Mouse (Mus musculus): ENCODE results near the gene Cdc40. TPM values are rescaled to one million over a fixed set of nuclear protein-coding genes. Genes with fewer than 3 reads are reported as not detected.
A peak's percentile ranks its signal among the peaks of the same experiment; 100 is the strongest.

Gene Cdc40
- total and polyA plus RNA-seq, 3 experiments: 7.1 to 84.7 (median 25.7) TPM

DNA sequence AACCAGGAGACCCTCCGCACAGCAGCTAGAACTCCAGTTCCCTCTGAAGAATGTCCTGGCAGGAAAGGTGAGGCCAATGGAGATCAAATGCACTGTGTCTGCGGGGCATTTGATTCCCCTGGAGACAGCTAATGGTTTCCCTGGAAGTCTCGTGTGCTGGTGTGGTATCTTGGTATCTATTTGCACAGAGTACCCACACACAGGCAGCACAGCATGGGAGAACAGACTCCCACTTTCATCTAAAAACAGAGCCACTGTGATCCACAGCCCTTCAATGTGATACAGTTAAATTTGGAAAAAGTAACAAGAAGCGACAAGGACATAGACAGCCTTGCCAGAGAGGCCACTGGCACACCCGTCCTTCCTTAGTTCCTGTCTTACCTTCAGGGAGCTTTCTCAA, 39.3 kb downstream of the Cdc40 start:
- Histone ChIP-seq H3K36me3 (replicated peaks) (peaks cover 76% of the 10 kb centered on the region), H3K9me3 (replicated peaks) (no peaks in the 10 kb centered on the region), H3K4me1 (ENCODE audit: insufficient read depth, low read depth, low read length) (peaks cover 27% of the 10 kb centered on the region), H3K4me3 (ENCODE audit: low read depth, low read length) (peak overlapping the region; percentile 18; the same call in 1 of the 2 replicates), H3K27me3 (ENCODE audit: insufficient read depth, low read length) (no peaks in the 10 kb centered on the region)
- TF ChIP-seq GATA2 (IDR thresholded peaks at IDR 0.05; ENCODE audit: borderline replicate concordance, low read depth, low read length): no peak
- no peak for ATAC-seq (ENCODE audit: extremely low read depth, insufficient number of reproducible peaks, low FRiP score, poor library complexity, severe bottlenecking)
- DNase-seq (ENCODE audit: low spot score): no peak

DNA sequence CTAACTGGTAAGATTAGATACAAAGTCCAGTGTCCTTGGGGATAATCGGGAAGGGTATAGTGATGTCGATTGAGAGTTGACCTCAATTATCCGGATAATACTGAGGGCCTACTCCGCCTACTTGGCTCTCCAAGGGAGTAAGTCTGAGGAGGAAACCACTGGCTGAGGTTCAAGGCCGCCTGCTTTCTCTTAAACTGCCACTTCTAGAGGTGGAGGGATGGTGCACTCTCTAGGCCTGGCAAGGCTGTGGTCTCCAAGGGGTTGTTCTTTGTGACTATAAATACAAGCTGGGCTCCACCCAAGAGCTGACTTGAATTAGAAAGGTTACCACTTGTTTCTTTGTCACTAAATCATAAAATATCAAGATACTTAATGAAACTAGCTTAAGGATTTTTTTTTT, 43.0 kb downstream of the Cdc40 start:
- Histone ChIP-seq H3K4me1 (ENCODE audit: insufficient read depth, low read depth, low read length) (peaks cover 21% of the 10 kb centered on the region), H3K36me3 (replicated peaks) (peaks cover 74% of the 10 kb centered on the region), H3K9me3 (replicated peaks) (no peaks in the 10 kb centered on the region), H3K4me3 (ENCODE audit: low read depth, low read length) (no peak overlapping the region), H3K27me3 (ENCODE audit: insufficient read depth, low read length) (no peaks in the 10 kb centered on the region)
- DNase-seq (ENCODE audit: low spot score) (no peak), ATAC-seq (ENCODE audit: extremely low read depth, insufficient number of reproducible peaks, low FRiP score, poor library complexity, severe bottlenecking) (no peak)
- TF ChIP-seq GATA1 (IDR thresholded peaks at IDR 0.05; ENCODE audit: borderline replicate concordance, low read length) (no peak), POLR2AphosphoS5 (IDR thresholded peaks at IDR 0.05; ENCODE audit: insufficient replicate concordance, low read depth, low read length) (no peak), TAL1 (conservative IDR thresholded peaks at IDR 0.05; ENCODE audit: low read depth, low read length) (no peak), GATA2 (IDR thresholded peaks at IDR 0.05; ENCODE audit: borderline replicate concordance, low read depth, low read length) (no peak), CTCF (IDR thresholded peaks at IDR 0.05; ENCODE audit: low read depth, low read length) (no peak)

DNA sequence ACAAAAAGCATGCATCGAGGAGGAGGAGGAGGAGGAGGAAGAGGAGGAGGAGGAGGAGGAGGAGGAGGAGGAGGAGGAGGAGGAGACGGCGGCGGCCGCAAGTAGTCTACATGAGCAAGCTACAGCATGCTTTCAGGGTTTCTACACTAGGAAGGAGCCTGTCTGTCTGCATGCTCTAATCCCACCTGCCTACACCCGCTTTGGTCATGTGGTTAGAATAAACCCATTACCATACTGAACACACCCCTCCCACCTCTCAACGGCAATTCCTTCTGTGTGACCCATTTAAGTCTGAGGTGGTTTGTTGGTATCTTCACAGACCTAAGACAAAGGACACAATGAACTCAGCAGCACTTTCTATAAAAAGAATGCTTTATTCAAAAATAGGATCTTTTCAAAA, 51.8 kb downstream of the Cdc40 start:
- Histone ChIP-seq H3K4me1 (ENCODE audit: insufficient read depth, low read depth, low read length) (no peaks in the 10 kb centered on the region), H3K9me3 (replicated peaks) (no peaks in the 10 kb centered on the region), H3K27me3 (ENCODE audit: insufficient read depth, low read length) (no peaks in the 10 kb centered on the region), H3K36me3 (replicated peaks) (peaks cover 80% of the 10 kb centered on the region), H3K4me3 (ENCODE audit: low read depth, low read length) (no peak overlapping the region)
- ATAC-seq (ENCODE audit: extremely low read depth, insufficient number of reproducible peaks, low FRiP score, poor library complexity, severe bottlenecking) (no peak), DNase-seq (ENCODE audit: low spot score) (no peak)
- no peak for TF ChIP-seq POLR2AphosphoS5 (IDR thresholded peaks at IDR 0.05; ENCODE audit: insufficient replicate concordance, low read depth, low read length)
- no peak for TF ChIP-seq GATA1 (IDR thresholded peaks at IDR 0.05; ENCODE audit: borderline replicate concordance, low read length)
- TF ChIP-seq GATA2 (IDR thresholded peaks at IDR 0.05; ENCODE audit: borderline replicate concordance, low read depth, low read length): no peak
- no peak for TF ChIP-seq CTCF (IDR thresholded peaks at IDR 0.05; ENCODE audit: low read depth, low read length)
- no peak for TF ChIP-seq TAL1 (conservative IDR thresholded peaks at IDR 0.05; ENCODE audit: low read depth, low read length)

DNA sequence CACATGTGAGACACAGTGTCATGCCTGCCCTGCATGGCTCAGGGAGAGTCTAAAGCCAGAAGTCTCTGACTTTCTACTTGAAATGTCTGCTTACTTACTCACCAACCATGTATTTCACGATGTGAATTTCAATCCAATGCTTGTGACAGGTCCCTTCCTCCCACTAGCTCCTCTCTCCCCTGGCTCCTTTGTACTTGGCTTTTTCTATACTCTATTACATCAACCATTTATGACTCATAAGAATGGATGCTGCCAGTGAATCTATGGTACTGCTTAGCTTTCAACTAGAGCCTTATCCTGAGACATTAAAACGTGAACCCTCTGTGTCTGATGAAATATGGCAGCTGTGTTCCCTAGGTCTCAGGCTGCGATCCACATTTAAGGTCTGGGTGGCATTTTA, 52.8 kb downstream of the Cdc40 start:
- Histone ChIP-seq H3K36me3 (replicated peaks) (peaks cover 79% of the 10 kb centered on the region), H3K9me3 (replicated peaks) (no peaks in the 10 kb centered on the region), H3K4me3 (ENCODE audit: low read depth, low read length) (no peak overlapping the region), H3K4me1 (ENCODE audit: insufficient read depth, low read depth, low read length) (no peaks in the 10 kb centered on the region), H3K27me3 (ENCODE audit: insufficient read depth, low read length) (no peaks in the 10 kb centered on the region)
- DNase-seq (ENCODE audit: low spot score) (no peak), ATAC-seq (ENCODE audit: extremely low read depth, insufficient number of reproducible peaks, low FRiP score, poor library complexity, severe bottlenecking) (no peak)
- TF ChIP-seq GATA1 (IDR thresholded peaks at IDR 0.05; ENCODE audit: borderline replicate concordance, low read length) (no peak), TAL1 (conservative IDR thresholded peaks at IDR 0.05; ENCODE audit: low read depth, low read length) (no peak), POLR2AphosphoS5 (IDR thresholded peaks at IDR 0.05; ENCODE audit: insufficient replicate concordance, low read depth, low read length) (no peak), CTCF (IDR thresholded peaks at IDR 0.05; ENCODE audit: low read depth, low read length) (no peak), GATA2 (IDR thresholded peaks at IDR 0.05; ENCODE audit: borderline replicate concordance, low read depth, low read length) (no peak)

DNA sequence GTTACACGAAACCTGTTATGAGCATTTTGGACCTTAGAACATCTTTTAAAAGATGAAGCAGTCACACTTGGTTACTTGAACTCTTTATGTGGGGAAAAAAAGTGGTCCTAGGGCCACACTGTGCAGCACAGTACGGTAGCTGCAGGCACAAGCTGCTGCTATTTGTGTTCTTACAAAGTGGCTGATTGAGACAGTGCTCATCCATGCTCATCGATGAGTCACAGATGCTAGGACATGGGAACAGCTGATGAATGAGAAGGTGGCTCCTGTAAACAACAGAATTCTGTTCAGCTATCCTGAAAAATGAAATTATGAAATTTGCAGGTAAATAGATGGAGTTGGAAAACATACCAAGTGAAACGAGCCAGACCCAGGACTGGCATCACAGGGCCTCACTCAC, 55.4 kb downstream of the Cdc40 start:
- ATAC-seq (ENCODE audit: extremely low read depth, insufficient number of reproducible peaks, low FRiP score, poor library complexity, severe bottlenecking): no peak
- H3K9me3 ChIP-seq (replicated peaks): no peaks in the 10 kb centered on the region
- peaks cover 59% of the 10 kb centered on the region for H3K36me3 ChIP-seq (replicated peaks)
- H3K27me3 ChIP-seq (ENCODE audit: insufficient read depth, low read length): no peaks in the 10 kb centered on the region
- H3K4me1 ChIP-seq (ENCODE audit: insufficient read depth, low read depth, low read length): no peaks in the 10 kb centered on the region
- H3K4me3 ChIP-seq (ENCODE audit: low read depth, low read length): no peak overlapping the region
- DNase-seq (ENCODE audit: low spot score): no peak
- TF ChIP-seq TAL1 (conservative IDR thresholded peaks at IDR 0.05; ENCODE audit: low read depth, low read length) (no peak), POLR2AphosphoS5 (IDR thresholded peaks at IDR 0.05; ENCODE audit: insufficient replicate concordance, low read depth, low read length) (no peak), GATA1 (IDR thresholded peaks at IDR 0.05; ENCODE audit: borderline replicate concordance, low read length) (no peak), GATA2 (IDR thresholded peaks at IDR 0.05; ENCODE audit: borderline replicate concordance, low read depth, low read length) (no peak), CTCF (IDR thresholded peaks at IDR 0.05; ENCODE audit: low read depth, low read length) (no peak)

DNA sequence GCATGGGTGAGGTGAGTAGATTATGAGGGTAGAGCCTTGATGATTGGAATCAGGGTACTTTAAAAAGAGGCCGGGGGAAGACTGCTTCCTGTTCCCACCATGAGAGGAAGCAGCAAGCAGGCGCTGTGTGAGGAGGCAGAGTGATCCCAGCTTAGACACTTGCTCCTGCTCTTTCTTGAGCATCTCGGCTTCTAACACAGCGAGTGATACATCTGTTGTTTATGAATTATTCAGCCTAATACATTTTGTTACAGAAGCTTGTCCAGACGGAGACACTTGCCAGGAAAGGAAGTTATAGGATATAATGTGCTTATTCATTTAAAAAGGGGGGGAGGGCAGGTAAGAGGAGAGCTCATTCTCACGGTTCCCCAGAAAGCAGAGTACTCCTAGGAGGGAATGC, 57.2 kb downstream of the Cdc40 start:
- DNase-seq (ENCODE audit: low spot score): no peak
- H3K27me3 ChIP-seq (ENCODE audit: insufficient read depth, low read length): no peaks in the 10 kb centered on the region
- no peaks in the 10 kb centered on the region for H3K4me1 ChIP-seq (ENCODE audit: insufficient read depth, low read depth, low read length)
- H3K4me3 ChIP-seq (ENCODE audit: low read depth, low read length): no peak overlapping the region
- H3K9me3 ChIP-seq (replicated peaks): no peaks in the 10 kb centered on the region
- peaks cover 47% of the 10 kb centered on the region for H3K36me3 ChIP-seq (replicated peaks)
- TF ChIP-seq CTCF (IDR thresholded peaks at IDR 0.05; ENCODE audit: low read depth, low read length): no peak
- TF ChIP-seq GATA1 (IDR thresholded peaks at IDR 0.05; ENCODE audit: borderline replicate concordance, low read length): no peak
- no peak for TF ChIP-seq POLR2AphosphoS5 (IDR thresholded peaks at IDR 0.05; ENCODE audit: insufficient replicate concordance, low read depth, low read length)
- TF ChIP-seq GATA2 (IDR thresholded peaks at IDR 0.05; ENCODE audit: borderline replicate concordance, low read depth, low read length): no peak
- no peak for TF ChIP-seq TAL1 (conservative IDR thresholded peaks at IDR 0.05; ENCODE audit: low read depth, low read length)
- no peak for ATAC-seq (ENCODE audit: extremely low read depth, insufficient number of reproducible peaks, low FRiP score, poor library complexity, severe bottlenecking)

DNA sequence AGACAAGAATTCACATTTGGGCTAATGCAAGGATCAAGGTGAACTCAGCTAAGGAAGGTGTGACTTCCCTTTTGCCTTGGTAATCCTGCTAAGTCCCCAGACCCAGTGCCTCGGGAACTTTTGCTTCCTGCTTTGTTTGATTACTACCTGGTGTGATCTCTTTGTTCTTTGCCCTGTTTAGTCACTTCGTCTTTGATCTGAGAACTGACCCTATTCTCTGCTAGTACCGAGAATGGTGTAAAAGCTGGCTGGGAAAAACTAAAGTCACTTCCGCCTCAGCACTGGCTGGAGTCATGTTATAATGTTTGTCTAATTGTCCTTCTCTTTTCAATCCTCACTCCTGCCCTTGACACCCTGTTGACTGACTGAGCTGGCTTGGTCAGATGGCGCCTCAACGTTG, 66.6 kb downstream of the Cdc40 start:
- no peak overlapping the region for H3K4me3 ChIP-seq (ENCODE audit: low read depth, low read length)
- no peak for DNase-seq (ENCODE audit: low spot score)
- H3K36me3 ChIP-seq (replicated peaks): no peaks in the 10 kb centered on the region
- no peak for TF ChIP-seq CTCF (IDR thresholded peaks at IDR 0.05; ENCODE audit: low read depth, low read length)
- no peak for TF ChIP-seq POLR2AphosphoS5 (IDR thresholded peaks at IDR 0.05; ENCODE audit: insufficient replicate concordance, low read depth, low read length)
- TF ChIP-seq TAL1 (conservative IDR thresholded peaks at IDR 0.05; ENCODE audit: low read depth, low read length): no peak
- TF ChIP-seq GATA2 (IDR thresholded peaks at IDR 0.05; ENCODE audit: borderline replicate concordance, low read depth, low read length): no peak
- TF ChIP-seq GATA1 (IDR thresholded peaks at IDR 0.05; ENCODE audit: borderline replicate concordance, low read length): no peak
- no peaks in the 10 kb centered on the region for H3K4me1 ChIP-seq (ENCODE audit: insufficient read depth, low read depth, low read length)
- no peaks in the 10 kb centered on the region for H3K9me3 ChIP-seq (replicated peaks)
- H3K27me3 ChIP-seq (ENCODE audit: insufficient read depth, low read length): peaks cover 6% of the 10 kb centered on the region; the same call in 1 of the 2 replicates
- ATAC-seq (ENCODE audit: extremely low read depth, insufficient number of reproducible peaks, low FRiP score, poor library complexity, severe bottlenecking): no peak

All from G1E (cell line).